Mouse (Mus musculus) lung, embryonic 14.5 days (tissue): Measurements from ENCODE around the gene Rbm6. TPM values are rescaled to one million over a fixed set of nuclear protein-coding genes. Genes with fewer than 3 reads are reported as not detected.

Source experiments
- ATAC-seq: fragments of 200-750 bp; cut with Nextera tagmentation; 2 replicates; pipeline ENCODE4 v1.8.0; 2017; ENCODE audit warnings: mild to moderate bottlenecking, moderate TSS enrichment, moderate library complexity; ENCODE audit not compliant: insufficient read depth
- DNase-seq: peaks from one replicate; pipeline ENCODE4 v3.0.0-alpha.2; 2015
- H3K27ac ChIP-seq: fragments of 300-500 bp; sonication (generic); 2 replicates; pipeline ENCODE4 v1.5.1; 2014; ENCODE audit warnings: low read depth, mild to moderate bottlenecking, moderate library complexity
- H3K27me3 ChIP-seq: fragments of 300-500 bp; sonication (generic); 2 replicates; pipeline ENCODE4 v1.6.1; 2014; ENCODE audit warnings: low read length, control low read depth; ENCODE audit not compliant: insufficient read depth
- H3K36me3 ChIP-seq: fragments of 300-500 bp; sonication (generic); 2 replicates; pipeline ENCODE4 v1.6.1; 2014; ENCODE audit warnings: control low read depth; ENCODE audit not compliant: insufficient read depth
- H3K4me1 ChIP-seq: fragments of 300-500 bp; sonication (generic); 2 replicates; pipeline ENCODE4 v1.6.1; 2014; ENCODE audit warnings: antibody characterized with exemption, control low read depth; ENCODE audit not compliant: insufficient read depth
- H3K4me2 ChIP-seq: fragments of 300-500 bp; sonication (generic); 2 replicates; pipeline ENCODE4 v1.6.1; 2014; ENCODE audit warnings: mild to moderate bottlenecking
- H3K4me3 ChIP-seq: fragments of 300-500 bp; sonication (generic); 2 replicates; pipeline ENCODE4 v1.5.1; 2014; ENCODE audit warnings: low read depth, low read length
- H3K9ac ChIP-seq: fragments of 300-500 bp; sonication (generic); 2 replicates; pipeline ENCODE4 v1.6.1; 2014
- H3K9me3 ChIP-seq: fragments of 300-500 bp; sonication (generic); 2 replicates; pipeline ENCODE4 v1.6.1; 2016; ENCODE audit warnings: low read depth, low read length, control low read depth
- CTCF ChIP-seq: IDR thresholded peaks from 2 replicates; pipeline ENCODE4 v1.5.1; 2016; ENCODE audit warnings: antibody characterized with exemption, low read depth
- WGBS: fragments of 180-500 bp; shearing (Covaris S2); extraction: QIAGEN DNeasy Blood & Tissue Kit; methylation state at CpG from one replicate; pipeline ENCODE4 v1.1.7; 2014; 5-methylcytosine and 5-hydroxymethylcytosine counted together
- polyA plus RNA-seq: library from polyadenylated mRNA; unstranded; fragments of >200 nt; fragmentation: Nextera tagmentation; extraction: Ambion mirVana; gene quantifications from 2 replicates; pipeline ENCODE4 v1.2.1, GENCODE M21; 2014

Gene Rbm6
- polyA plus RNA-seq, 1 experiment from 2014 or later: 73.2 TPM

GRCm38 (mm10) chr9:107723794-107724531, 149.1 kb downstream of the Rbm6 start:
- H3K9ac ChIP-seq: no peak overlapping the region
- H3K27ac ChIP-seq: peak overlapping the region; percentile 78
- peaks cover 27% of the 10 kb centered on the region for H3K4me1 ChIP-seq
- no peak overlapping the region for H3K4me3 ChIP-seq
- H3K27me3 ChIP-seq: no peaks in the 10 kb centered on the region
- TF ChIP-seq CTCF: no peak
- peak; percentile 81 for DNase-seq
- peak overlapping the region; percentile 53 for H3K4me2 ChIP-seq
- WGBS: 1% methylated on average over 11 of the region's 11 CpGs
- H3K36me3 ChIP-seq: no peaks in the 10 kb centered on the region
- peak; percentile 57 for ATAC-seq
- no peaks in the 10 kb centered on the region for H3K9me3 ChIP-seq

Other genes with a start within 250 kb of the Rbm6 start
- 408 and 419 TPM in 2 replicates for gene Gnai2, start 237.9 kb downstream of the Rbm6 start, polyA plus RNA-seq
- 3.6 and 4.8 TPM in 2 replicates for gene Slc38a3, start 203.7 kb downstream of the Rbm6 start, polyA plus RNA-seq
- 0.72 and 0.89 TPM in 2 replicates for gene Gnat1, start 193.5 kb downstream of the Rbm6 start, polyA plus RNA-seq
- 16.7 and 22.1 TPM in 2 replicates for gene Sema3f, start 162.8 kb downstream of the Rbm6 start, polyA plus RNA-seq
- gene Rbm5, start 102.2 kb downstream of the Rbm6 start, polyA plus RNA-seq: 176 and 184 TPM in 2 replicates
- 11.9 and 13.0 TPM in 2 replicates for gene Mon1a, start 14.9 kb upstream of the Rbm6 start, polyA plus RNA-seq
- gene Mst1r, start 33.6 kb upstream of the Rbm6 start, polyA plus RNA-seq: 1.7 and 2.2 TPM in 2 replicates
- gene Actl11, start 55.2 kb upstream of the Rbm6 start, polyA plus RNA-seq: not detected in 2 replicates
- gene Camkv, start 62.4 kb upstream of the Rbm6 start, polyA plus RNA-seq: 2.7 TPM in 2 replicates
- 30.7 and 31.2 TPM in 2 replicates for gene Traip, start 76.9 kb upstream of the Rbm6 start, polyA plus RNA-seq
- gene Uba7, start 102.3 kb upstream of the Rbm6 start, polyA plus RNA-seq: 18.1 and 18.8 TPM in 2 replicates
- 4.0 and 4.5 TPM in 2 replicates for gene Gm20661, start 109.8 kb upstream of the Rbm6 start, polyA plus RNA-seq
- gene Inka1, start 112.6 kb upstream of the Rbm6 start, polyA plus RNA-seq: 74.2 and 81.8 TPM in 2 replicates
- 7.7 and 8.3 TPM in 2 replicates for gene Cdhr4, start 119.3 kb upstream of the Rbm6 start, polyA plus RNA-seq
- 0.30 and 0.37 TPM in 2 replicates for gene Gm20662, start 123.1 kb upstream of the Rbm6 start, polyA plus RNA-seq
- gene Ip6k1, start 129.3 kb upstream of the Rbm6 start, polyA plus RNA-seq: 28.4 and 29.3 TPM in 2 replicates
- gene Gmppb, start 176.0 kb upstream of the Rbm6 start, polyA plus RNA-seq: 22.2 and 25.7 TPM in 2 replicates
- gene Amigo3, start 179.9 kb upstream of the Rbm6 start, polyA plus RNA-seq: 3.1 and 3.4 TPM in 2 replicates
- 0.18 and 0.20 TPM in 2 replicates for gene Mst1, start 207.2 kb upstream of the Rbm6 start, polyA plus RNA-seq
- gene Rnf123, start 210.1 kb upstream of the Rbm6 start, polyA plus RNA-seq: 27.9 and 30.9 TPM in 2 replicates
- gene Apeh, start 221.4 kb upstream of the Rbm6 start, polyA plus RNA-seq: 49.4 and 49.9 TPM in 2 replicates